Mouse (Mus musculus): ENCODE measurements at regions not wholly inside any gene's neighbourhood (a gene's known extent, or its start where the extent isn't known, plus 50 kb on each side); places are given as distances from the start of the nearest gene placed in this dataset.
"Not testable (repeated sequence)": the region's sequence is repeated elsewhere in the genome, so short reads cannot be mapped to it uniquely, and the experiment has no call there.

DNA sequence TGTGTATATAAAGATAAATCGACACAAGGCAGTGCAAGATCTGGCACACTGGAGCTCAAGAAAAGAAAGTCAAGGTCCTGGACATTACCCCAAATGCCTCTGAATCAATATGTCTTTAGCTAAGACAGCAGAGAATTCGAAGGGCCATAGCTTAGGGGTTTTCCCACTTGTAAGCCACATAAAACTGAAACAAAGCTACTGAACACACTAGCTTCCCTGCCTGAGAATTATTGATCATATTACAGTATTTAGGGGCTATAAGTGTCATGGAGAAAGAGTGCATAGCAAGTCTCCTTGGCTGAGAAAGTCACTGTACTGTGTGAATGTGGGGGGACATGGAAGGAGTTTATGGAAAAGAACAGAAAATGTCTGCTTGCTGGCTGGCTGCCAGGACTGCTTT, 207.3 kb upstream of the Htr1f start:
- no peak for DNase-seq (ENCODE audit: low spot score in 2 of 2)

DNA sequence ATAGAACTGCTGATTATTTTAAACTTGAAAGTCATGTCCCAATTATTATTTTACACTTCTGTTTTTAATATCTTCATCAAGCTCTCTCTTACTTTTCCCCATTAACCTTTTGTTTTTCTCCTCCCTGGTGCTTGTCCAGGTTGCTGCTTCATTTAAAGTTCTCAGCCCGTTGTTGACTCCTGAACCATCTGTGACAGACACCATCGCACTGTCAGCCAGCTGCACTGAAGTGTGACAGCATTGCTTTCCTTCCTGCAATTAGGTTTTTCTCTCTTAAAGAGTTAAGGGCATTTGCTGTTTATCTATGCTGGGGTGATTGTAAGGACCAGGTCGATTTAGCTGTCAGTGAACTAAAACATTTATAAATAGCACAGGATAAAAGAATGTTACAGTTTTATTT, 205.3 kb upstream of the Pou1f1 start:
- no peak for DNase-seq (ENCODE audit: low spot score in 2 of 2)

DNA sequence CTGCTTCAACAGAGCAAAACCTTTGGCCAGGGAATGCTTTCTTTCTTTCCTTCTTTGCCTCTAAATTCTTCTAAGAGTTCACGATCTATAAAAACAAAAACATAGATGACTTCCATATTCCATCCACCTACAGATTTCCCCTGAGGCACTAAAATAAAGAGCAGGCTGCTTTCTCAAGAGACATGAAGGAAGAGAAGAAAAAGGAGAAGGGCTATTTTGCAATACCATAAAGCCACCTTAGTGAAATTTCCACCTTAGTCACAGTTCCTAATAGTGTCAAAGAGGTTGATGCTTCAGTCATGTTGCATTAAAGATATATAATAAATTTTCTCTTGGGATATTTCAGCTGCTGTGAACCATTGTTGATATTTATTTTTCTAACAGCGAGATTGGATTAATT, 187.9 kb upstream of the Pou1f1 start:
- no peak for DNase-seq (ENCODE audit: low spot score in 2 of 2)

DNA sequence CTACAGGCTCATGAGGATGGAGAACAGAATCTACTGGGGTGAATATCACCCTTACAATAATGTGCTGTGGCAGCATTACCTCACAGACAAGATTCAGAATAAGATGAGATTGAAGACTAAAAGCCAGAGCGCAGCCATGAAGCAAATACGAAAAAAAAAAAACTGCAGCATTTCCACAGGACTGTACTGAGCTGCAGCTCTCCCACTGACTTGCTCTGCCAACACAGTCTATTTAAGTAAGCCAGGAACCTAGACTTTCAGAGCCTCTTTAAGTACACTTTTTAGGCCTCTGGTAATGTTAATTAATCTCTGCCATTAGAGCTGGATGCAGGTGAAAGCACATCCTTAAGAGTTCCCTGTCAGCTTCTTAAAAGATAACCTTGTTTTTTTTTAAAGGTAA, 181.1 kb upstream of the Pou1f1 start:
- DNase-seq (ENCODE audit: low spot score in 2 of 2), result no peak

DNA sequence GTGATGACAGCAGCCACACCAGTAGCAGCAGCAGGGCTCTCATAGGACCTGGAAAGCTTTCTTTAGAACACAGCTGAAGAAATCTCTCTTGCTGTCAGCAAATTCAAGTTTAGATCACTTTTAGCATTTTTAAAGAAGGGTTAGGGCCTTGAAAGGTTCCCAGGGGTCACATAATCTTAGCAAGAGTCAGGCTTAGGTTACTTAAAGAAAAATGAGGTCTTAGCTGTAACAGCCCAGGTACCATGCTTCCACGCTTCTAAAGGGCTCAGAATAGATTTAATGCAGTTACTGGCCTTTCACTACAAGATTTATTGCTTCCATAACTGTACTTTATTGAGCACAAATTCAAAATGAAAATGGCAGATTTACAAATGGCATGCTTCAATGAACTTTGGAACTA, 160.4 kb upstream of the Pou1f1 start:
- no peak for DNase-seq (ENCODE audit: low spot score in 2 of 2)

DNA sequence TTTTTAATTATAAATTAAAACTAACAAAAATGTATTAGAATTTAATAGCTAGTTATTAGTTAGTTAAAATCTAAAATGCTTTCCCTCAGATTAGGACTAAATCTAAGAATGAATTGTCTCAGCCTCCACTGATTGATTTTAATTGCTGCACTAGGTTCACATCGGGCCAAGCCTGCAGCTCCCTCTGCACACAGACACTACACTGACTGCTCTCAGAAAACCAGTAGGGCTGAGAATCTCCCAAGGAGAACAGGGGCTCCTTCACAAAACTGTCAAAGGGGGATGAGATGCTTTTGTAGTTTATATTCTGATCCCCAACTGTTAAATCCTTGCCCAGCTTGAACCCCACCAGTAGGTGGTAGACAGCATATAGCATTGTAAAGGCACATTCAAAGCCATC, 151.0 kb upstream of the Pou1f1 start:
- no peak for DNase-seq (ENCODE audit: low spot score in 2 of 2)

DNA sequence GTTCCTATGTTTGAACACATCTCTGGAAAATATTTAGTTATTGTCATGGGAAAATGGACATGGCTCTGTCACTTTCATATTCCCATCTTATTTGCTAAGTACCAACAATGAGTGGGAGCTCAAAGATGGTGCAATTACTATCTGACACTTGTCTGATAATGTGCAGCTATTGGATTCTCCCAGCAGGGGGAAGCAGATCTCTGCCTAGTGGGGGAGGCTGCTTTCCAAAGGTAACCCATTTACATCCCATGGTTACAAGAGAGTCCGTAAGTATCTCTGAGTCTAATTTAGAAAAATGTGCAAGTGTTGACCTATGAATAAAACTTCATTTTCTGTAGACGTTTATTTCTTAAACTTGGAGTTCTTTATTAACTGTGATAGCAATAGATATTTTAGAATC, 149.4 kb upstream of the Pou1f1 start:
- DNase-seq (ENCODE audit: low spot score in 2 of 2), result peak in 1 of 2 experiments; percentile 22

DNA sequence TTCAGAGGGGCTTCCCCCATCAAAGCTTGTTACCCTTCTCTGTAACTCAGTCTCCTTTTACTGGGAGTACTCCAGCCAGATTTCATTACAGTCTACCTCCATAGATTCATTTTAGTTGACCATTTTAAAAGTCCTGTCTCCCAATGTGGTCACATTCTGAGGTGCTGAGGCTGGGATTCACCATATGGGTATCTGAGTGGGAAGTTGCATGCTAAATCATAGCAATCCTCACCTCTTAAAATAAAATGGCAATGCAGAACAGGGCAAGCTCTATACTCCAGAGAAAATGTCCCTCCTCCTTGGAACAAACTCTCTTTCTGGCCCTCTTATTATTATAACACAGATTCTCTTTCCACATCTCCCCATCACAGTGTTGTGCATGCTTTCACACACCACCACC, 143.8 kb upstream of the Pou1f1 start:
- DNase-seq (ENCODE audit: low spot score in 2 of 2), result no peak

DNA sequence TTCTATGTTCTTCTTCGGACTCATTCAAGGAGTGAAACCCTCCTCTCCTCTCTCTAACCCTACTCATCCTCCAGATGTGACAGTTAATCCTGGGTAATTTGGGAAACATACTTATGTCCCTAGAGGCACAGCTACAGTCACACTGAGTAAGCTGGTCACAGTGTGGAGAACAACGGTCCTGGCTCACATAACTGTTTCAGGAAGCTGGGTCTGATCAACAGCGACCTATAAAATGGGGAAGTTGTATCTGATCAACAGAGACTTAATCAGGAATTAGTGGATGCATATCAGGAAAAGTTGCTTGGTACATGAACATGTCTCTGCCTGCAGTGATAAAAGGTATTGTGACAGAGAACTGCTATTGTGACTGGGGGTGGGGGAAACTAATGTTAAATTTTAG, 142.0 kb upstream of the Pou1f1 start:
- no peak for DNase-seq (ENCODE audit: low spot score in 2 of 2)

DNA sequence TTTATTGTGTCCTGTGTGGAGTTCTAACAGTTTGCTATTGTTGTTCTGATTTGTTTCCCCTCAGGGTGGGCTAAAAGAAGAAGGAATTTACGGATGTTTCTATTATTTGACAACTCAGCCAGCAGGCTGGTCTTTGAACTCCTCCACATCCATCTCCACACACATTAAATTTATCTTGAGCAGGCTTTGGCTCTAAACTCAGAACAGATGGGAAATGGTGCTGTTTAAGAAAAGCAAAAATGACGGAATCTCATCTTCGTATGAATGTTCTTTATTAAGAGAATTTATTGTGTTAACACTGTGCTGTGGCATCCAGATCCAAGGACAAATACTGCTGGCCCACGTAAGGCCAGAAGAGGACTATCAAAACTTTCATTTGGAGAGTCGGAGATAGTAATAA, 140.4 kb upstream of the Pou1f1 start:
- DNase-seq (ENCODE audit: low spot score in 2 of 2), result no peak

DNA sequence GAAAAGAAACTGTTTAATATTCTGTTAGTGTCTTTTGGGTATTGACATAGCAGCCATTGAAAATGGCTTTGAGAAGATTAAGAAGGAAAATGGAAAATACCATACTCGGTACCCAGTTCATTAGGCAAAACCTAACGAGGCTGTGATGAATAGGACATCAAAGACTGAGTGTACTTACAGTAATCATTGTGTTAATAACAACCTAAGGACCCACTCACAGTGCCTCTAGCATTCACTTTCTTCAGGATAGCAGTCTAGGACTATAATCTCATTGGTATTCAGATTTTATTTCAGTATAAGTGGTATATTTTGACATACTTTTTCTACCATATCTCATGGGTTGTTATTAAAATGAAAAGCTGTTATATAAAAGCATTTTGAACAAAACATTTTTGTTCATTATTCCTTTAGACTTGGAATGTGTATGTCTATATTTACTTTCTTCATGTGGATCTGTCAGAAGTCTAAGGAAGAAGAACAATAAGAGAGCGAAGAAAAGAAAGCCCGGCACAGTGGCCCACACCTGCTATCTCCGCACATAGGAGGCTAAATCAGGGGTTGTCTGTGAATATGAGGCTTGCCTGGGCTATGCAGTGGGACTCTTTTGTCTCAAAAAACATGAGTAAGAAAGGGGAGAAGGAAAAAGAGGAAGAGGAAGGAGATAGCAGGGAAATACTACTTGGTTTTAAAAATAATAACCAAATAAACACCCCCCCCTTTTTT, 116.2 kb upstream of the Pou1f1 start:
- no peak for DNase-seq (ENCODE audit: low spot score in 2 of 2)

DNA sequence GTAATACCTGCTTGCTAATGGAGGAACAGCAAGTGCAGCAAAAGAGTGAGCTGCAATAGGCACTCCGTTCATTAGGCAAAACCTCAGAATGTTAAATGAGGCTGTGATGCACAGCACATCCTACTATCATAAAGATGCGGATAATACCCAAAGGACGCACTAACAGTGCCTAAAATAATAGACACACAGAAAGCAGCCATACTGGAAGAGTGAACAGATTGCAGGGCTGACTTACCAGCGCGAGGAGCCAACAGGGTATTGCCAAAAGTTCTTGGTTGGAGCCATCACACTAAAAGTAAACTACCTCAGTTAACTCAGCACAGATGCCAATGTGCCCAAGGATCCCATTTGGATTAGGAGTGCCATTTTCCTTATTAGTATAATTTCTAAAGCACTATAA, 115.5 kb upstream of the Pou1f1 start:
- DNase-seq (ENCODE audit: low spot score in 2 of 2), result no peak

DNA sequence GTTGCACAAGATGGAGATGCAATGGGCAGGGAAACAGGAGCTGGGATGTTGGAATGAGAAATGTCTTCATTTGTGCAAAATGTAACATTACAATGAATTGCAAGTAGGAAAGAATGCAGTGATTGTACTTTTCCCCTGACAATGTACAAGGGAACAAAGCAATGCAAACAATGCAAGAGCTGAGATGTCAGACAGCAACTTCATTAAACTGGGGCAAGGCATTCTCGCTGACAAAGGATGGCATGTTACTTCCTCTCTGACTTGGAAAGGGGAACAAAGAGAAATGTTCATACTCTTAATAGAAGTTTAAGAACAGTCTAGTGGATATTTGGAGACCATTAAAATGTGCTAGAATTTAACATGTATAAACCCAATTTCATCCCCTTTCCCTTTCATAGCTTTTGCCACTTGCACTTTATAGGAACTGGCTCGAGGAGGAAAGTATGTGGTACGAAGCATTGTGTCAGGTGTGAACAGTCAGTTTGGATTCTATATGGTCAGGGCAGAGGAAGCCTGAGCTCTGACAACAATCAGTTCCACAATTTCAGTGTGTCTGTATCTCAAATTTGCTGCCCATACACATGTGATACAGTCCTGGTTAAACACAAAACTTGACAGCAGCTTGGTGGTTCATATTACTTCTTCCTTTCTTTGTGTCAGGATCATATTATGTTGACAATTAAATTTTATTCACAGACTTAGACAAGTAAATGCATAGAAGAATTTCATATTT, 114.3 kb upstream of the Pou1f1 start:
- no peak for DNase-seq (ENCODE audit: low spot score in 2 of 2)

DNA sequence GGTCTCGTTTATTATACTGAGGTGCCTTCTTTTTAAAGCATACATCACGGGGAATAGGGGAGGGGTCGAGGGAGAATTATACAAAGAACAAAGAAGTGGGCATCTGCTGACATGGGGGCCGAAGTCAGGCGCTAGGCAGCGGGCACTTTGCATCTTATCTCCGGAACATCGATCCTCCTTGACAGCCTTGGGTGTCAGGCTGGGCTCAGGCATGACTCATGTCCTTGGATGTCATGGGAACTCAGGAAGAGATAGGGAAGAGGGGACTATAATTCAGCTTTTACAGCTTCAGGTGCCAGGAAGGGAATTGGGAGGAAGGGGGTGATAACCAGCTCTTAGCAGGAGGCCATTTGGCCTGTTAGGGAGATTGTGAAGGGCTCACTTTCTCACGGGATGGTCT, 88.3 kb upstream of the Pou1f1 start:
- DNase-seq (ENCODE audit: low spot score in 2 of 2), result not testable (repeated sequence)

DNA sequence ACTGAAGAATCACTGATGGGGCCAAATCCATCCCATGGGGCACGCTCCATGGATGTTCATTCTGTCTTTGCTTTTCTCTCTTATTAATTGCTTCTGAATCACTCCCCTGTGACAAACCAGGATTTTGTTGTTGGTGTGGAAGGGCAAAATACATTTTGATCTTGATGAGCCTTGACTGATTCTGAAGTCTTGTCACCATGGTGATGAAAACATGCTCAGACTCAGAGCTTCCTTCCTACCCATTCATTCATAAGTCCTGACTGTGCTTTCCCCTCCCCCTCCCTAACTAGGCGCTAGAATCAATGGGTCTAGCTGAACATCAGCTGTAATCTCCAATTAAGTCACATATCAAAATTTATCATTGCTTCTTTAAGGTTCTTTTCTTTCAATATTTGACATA, 84.2 kb upstream of the Pou1f1 start:
- DNase-seq (ENCODE audit: low spot score in 2 of 2), result no peak

DNA sequence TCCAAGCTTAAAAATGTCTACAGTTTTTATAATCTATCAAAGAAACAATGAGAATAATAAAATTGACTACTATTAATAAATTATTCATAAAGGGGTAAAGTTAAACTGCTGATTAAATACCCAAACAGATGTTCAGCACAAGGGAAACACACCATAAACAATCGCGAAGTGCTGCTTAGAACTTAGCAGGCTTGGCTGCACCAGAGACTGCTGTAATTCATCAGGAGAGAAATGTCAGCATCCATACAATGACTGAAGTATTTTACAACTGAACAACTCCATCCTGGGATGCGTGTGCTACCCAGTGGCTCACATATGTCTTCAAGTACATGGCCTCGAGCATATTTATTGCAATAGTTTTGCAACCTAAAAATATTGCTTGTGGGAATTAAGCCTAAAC, 78.4 kb upstream of the Pou1f1 start:
- DNase-seq (ENCODE audit: low spot score in 2 of 2), result no peak

DNA sequence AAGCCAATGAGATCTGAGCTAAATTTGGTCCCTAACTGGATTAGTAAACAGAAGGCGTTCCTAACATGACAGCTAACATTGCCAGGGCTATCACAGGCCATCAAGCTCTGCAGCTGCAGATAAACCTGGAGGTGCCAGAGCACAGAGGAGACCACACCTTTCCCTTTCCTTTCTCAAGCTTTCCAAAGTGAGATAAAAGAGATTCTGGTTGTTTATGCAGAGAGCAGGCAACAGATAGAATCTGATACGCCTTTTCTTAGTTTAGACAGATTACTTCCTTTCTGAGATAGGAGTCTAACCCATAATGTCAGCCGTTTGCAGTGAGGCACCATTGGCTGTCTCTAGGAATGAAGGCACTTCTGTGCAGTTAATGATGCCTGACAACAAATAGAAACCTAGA, 71.5 kb upstream of the Pou1f1 start:
- DNase-seq (ENCODE audit: low spot score in 2 of 2), result no peak

DNA sequence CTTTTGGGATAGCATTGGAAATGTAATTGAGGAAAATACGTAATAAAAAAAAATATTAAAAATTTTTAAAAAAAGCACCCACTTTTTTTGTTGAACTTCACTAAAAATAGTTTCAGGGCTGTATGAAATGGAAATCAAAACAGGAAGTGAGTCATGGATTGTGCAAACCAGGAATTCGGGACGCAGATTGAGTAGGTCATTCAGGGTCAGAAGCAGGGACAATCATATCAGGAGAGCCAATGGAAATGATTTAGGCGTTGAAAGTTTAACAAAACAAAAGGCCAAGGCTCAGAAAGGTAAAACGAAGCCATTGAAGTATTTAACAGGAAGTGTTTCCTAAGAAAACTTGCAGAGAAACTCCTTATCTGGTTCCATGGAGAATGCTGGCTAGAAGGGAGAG, 69.6 kb upstream of the Pou1f1 start:
- DNase-seq (ENCODE audit: low spot score in 2 of 2), result no peak

DNA sequence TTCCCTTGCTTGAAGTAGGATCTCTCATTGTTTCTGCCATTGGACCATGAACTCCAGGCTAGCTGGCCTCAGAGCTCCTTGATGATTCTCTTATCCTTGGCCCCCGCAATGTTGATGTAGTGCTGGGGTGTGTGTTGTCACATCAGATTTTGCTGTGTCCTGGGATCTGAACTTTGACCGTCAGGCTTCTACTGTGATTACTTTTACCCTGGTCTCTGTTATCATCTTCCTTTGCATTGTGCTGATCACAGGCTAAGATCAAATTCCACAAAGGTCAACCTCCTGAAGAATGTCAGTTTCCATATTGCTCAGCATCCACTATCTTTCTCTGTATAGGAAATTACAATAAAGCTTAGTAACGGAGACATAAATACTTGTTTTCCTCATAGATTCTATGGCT, 68.4 kb upstream of the Pou1f1 start:
- no peak for DNase-seq (ENCODE audit: low spot score in 2 of 2)

DNA sequence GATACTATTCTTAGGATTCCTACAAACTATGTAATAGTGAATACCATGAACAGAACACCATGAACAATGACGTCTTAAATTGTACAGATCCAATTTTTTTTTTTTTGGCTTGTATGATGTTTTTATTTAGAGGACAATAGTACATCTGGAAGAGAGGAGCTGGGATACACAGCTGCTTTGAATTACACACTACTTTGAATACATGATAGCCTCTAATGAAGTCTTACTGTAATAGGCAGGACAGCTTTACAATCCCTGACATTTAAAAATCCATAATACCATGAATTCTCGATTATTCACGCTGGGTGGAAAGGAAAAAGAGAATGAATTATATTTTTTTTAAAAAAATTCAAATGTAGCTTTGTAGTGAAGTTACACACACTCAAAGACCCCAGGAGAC, 63.4 kb upstream of the Pou1f1 start:
- not testable (repeated sequence) for DNase-seq (ENCODE audit: low spot score in 2 of 2)

DNA sequence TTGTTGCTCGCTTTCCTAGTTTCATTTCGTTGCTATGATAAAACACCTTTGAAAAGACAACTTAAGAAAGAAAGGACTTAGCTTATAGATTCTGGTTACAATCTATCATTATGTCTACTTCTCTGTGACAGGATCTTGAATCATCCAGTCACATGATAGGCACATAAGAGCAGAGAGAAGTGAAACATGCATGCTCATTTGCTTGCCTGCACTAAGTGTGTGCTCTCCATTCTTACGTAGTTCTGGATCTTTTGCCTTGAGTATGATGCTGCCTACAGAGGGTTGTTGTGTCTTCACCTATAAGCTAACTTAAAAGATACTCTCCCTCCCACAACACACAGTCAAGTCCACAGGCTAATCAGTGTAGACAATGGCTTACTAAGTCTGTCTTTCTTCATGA, 62.1 kb upstream of the Pou1f1 start:
- no peak for DNase-seq (ENCODE audit: low spot score in 2 of 2)

DNA sequence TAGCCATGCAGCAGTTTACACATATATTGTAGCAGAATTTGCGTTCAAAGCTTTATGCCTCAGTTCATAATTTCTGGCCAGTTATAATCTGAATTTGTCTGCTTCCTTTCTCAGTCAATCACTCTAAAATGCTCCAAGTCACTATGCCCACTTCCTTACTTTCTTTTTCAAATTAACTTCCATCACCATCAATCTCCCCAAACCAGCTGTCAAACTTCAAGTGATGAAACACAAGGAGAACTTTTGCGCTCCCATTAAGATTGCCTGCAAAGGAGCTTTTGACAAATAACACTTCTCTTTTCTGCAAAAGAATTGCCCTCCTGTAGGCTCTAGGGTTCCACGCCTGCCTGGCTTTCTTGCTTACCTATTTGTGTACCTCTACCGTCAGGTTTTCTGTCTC, 50.6 kb upstream of the Pou1f1 start:
- DNase-seq (ENCODE audit: low spot score in 2 of 2), result no peak
